Mouse (Mus musculus) cerebellum, adult 2 months (tissue): ENCODE data around the gene Cdx2. TPM values are rescaled to one million over a fixed set of nuclear protein-coding genes. Genes with fewer than 3 reads are reported as not detected.

Source experiments
- DNase-seq, 2 experiments: peaks; one replicate each; pipeline ENCODE4 v3.0.0; 2021
- H3K27ac ChIP-seq: fragments of 200-500 bp; 2 replicates; pipeline ENCODE4 v1.5.1; 2012; ENCODE audit warnings: low read length, control low read depth, inconsistent platforms; ENCODE audit not compliant: insufficient read depth
- H3K27me3 ChIP-seq: fragments of 200-500 bp; 2 replicates; pipeline ENCODE4 v1.6.1; 2012; ENCODE audit warnings: inconsistent platforms, mild to moderate bottlenecking, low read length, moderate library complexity; ENCODE audit not compliant: control insufficient read depth, insufficient read depth
- H3K4me1 ChIP-seq: fragments of 200-500 bp; 2 replicates; pipeline ENCODE4 v1.6.1; 2011; ENCODE audit warnings: low read length; ENCODE audit not compliant: control insufficient read depth, insufficient read depth
- H3K4me3 ChIP-seq: fragments of 200-500 bp; replicated peaks from 2 replicates; pipeline ENCODE3; 2011; ENCODE audit warnings: mild to moderate bottlenecking, low read depth, low read length, control low read depth; ENCODE audit not compliant: insufficient read depth
- CTCF ChIP-seq: fragments of 200-500 bp; IDR thresholded peaks from 2 replicates; pipeline ENCODE4 v1.5.1; 2011; ENCODE audit warnings: low read depth, mild to moderate bottlenecking, control low read depth, low read length, moderate library complexity, borderline replicate concordance; ENCODE audit not compliant: insufficient read depth
- POLR2A ChIP-seq: fragments of 200-500 bp; IDR thresholded peaks from 2 replicates; pipeline ENCODE4 v1.6.1; 2011; ENCODE audit warnings: low read length, control low read depth, borderline replicate concordance; ENCODE audit not compliant: insufficient read depth
- WGBS: fragments of 180-500 bp; shearing (Covaris S2); methylation state at CpG from one replicate; pipeline ENCODE4 v1.1.7; 2018; 5-methylcytosine and 5-hydroxymethylcytosine counted together
- polyA plus RNA-seq: library from polyadenylated mRNA; depleted of rRNA; stranded (reverse); fragments of >200 nt; gene quantifications from 2 replicates; pipeline ENCODE4 v1.2.3, GENCODE M21; 2012

Gene Cdx2
- polyA plus RNA-seq, 1 experiment = not detected

GRCm38 (mm10) chr5:147327636-147328035, 20.6 kb upstream of the Cdx2 start:
- H3K4me1 ChIP-seq = no peaks in the 10 kb centered on the region
- 87% methylated on average over 5 of the region's 5 CpGs for WGBS
- H3K27ac ChIP-seq = no peak overlapping the region
- no peak for TF ChIP-seq POLR2A
- no peak for TF ChIP-seq CTCF
- H3K4me3 ChIP-seq = no peak overlapping the region
- DNase-seq = no peak
- no peaks in the 10 kb centered on the region for H3K27me3 ChIP-seq

GRCm38 (mm10) chr5:147325931-147326330, 18.9 kb upstream of the Cdx2 start:
- Histone ChIP-seq H3K4me3 (no peak overlapping the region), H3K4me1 (no peaks in the 10 kb centered on the region), H3K27me3 (no peaks in the 10 kb centered on the region), H3K27ac (no peak overlapping the region)
- no peak for DNase-seq
- TF ChIP-seq POLR2A = no peak
- TF ChIP-seq CTCF = no peak
- 39% methylated on average over 11 of the region's 11 CpGs for WGBS

GRCm38 (mm10) chr5:147323237-147323917, 16.3 kb upstream of the Cdx2 start:
- no peak overlapping the region for H3K27ac ChIP-seq
- no peaks in the 10 kb centered on the region for H3K4me1 ChIP-seq
- TF ChIP-seq POLR2A (no peak), CTCF (peak; percentile 75)
- no peaks in the 10 kb centered on the region for H3K27me3 ChIP-seq
- WGBS = 22% methylated on average over 17 of the region's 17 CpGs
- peak; percentile 36 to 64 for DNase-seq
- H3K4me3 ChIP-seq = no peak overlapping the region

- 63% methylated on average over 8 of the region's 8 CpGs for WGBS
- Histone ChIP-seq H3K27ac (no peak within 1 kb of the TSS), H3K27me3 (no peaks in the 10 kb centered on the region), H3K4me3 (no peak within 1 kb of the TSS), H3K4me1 (no peaks in the 10 kb centered on the region)
- DNase-seq = no peak
- no peak for TF ChIP-seq CTCF
- TF ChIP-seq POLR2A = no peak
Observed at GRCm38 (mm10) chr5:147322183-147322582, 15.1 kb upstream of the Cdx2 start, which contains the start of gene Urad. Urad (minus strand) TSS chr5:147322440.

- Histone ChIP-seq H3K4me3 (no peak overlapping the region), H3K4me1 (no peaks in the 10 kb centered on the region), H3K27ac (no peak overlapping the region), H3K27me3 (no peaks in the 10 kb centered on the region; the same call in 1 of the 2 replicates)
- peak in 1 of 2 experiments; percentile 45 for DNase-seq
- TF ChIP-seq CTCF = peak; percentile 65; the same call in 1 of the 2 replicates
- TF ChIP-seq POLR2A = no peak
Observed at GRCm38 (mm10) chr5:147319653-147320052, 12.6 kb upstream of the Cdx2 start.

GRCm38 (mm10) chr5:147317991-147318390, 10.9 kb upstream of the Cdx2 start:
- TF ChIP-seq CTCF (peak; percentile 26; the same call in 1 of the 2 replicates), POLR2A (no peak)
- H3K27ac ChIP-seq = no peak overlapping the region
- no peak for DNase-seq
- H3K27me3 ChIP-seq = no peaks in the 10 kb centered on the region; the same call in 1 of the 2 replicates
- WGBS = 19% methylated on average over 7 of the region's 7 CpGs
- no peaks in the 10 kb centered on the region for H3K4me1 ChIP-seq
- H3K4me3 ChIP-seq = no peak overlapping the region

- Histone ChIP-seq H3K27me3 (no peaks in the 10 kb centered on the region; the same call in 1 of the 2 replicates), H3K4me1 (no peaks in the 10 kb centered on the region), H3K4me3 (no peak overlapping the region), H3K27ac (no peak overlapping the region)
- TF ChIP-seq CTCF = no peak
- DNase-seq = no peak
- WGBS = 4% methylated on average over 7 of the region's 7 CpGs
Observed at GRCm38 (mm10) chr5:147317321-147317720, 10.3 kb upstream of the Cdx2 start.

GRCm38 (mm10) chr5:147315432-147316075, 8.5 kb upstream of the Cdx2 start:
- Histone ChIP-seq H3K4me3 (no peak overlapping the region), H3K27me3 (no peaks in the 10 kb centered on the region; the same call in 1 of the 2 replicates), H3K27ac (no peak overlapping the region), H3K4me1 (no peaks in the 10 kb centered on the region)
- DNase-seq = no peak
- TF ChIP-seq CTCF = no peak
- no peak for TF ChIP-seq POLR2A
- 3% methylated on average over 25 of the region's 25 CpGs for WGBS
